In the genomic region with DNA sequence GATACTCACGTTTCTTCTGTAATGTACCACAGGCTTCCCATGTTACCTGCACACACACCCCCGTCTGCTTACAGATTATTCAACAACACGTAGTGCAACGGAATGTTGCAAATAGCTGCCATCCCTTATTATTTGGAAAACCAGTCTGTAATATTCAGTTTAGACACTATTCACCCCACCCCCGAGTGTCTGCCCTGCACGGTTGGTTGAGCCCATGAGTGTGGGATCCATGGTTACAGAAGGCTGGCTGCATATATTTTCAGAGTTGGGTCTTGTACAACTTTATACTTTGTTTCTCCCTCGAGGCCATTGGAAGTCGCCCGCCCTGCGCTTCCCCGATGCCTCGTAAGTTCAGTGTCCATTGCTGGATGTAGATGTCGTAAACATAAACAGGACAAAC, we compare ENCODE assay signal across 18 mouse cellular contexts. TPM values are rescaled to one million over a fixed set of nuclear protein-coding genes. Genes with fewer than 3 reads are reported as not detected.
A peak's percentile ranks its signal among the peaks of the same experiment; 100 is the strongest.
DNase-seq lines count a peak whose midpoint lies in the region; ATAC-seq and TF ChIP-seq lines count a peak whose summit lies in the region.
"Had no signal": no experiment of that assay in that cellular context is flagged by ENCODE, and none has a peak within 500 bp of the region (broad histone marks: within the 10 kb centered on the region; RNA-seq: fewer than 3 reads in every experiment).

No protein-coding gene starts in this region.

- peak overlapping the region; percentile 35; the same call in 1 of the 2 replicates for H3K4me2 ChIP-seq in heart, embryonic 14.5 days (ENCODE audit: low read length)
- no peak overlapping the region for H3K4me2 ChIP-seq in midbrain, embryonic 16.5 days (ENCODE audit: low read length)
- no peak overlapping the region for H3K4me2 ChIP-seq in midbrain, embryonic 15.5 days
- no peak overlapping the region; the same call in 1 of the 2 replicates for H3K4me2 ChIP-seq in forebrain, embryonic 15.5 days (replicated peaks)
- H3K4me2 ChIP-seq in myocyte (ENCODE audit: low read depth) = peak overlapping the region; percentile 53
- H3K4me2 ChIP-seq: liver, embryonic 11.5 days had no signal

- peaks cover 23 to 33% of the 10 kb centered on the region in 2 experiments; a peak in 3 of 4 replicates for H3K4me1 ChIP-seq in heart, embryonic 14.5 days (ENCODE audit: control insufficient read depth in 2 of 2, insufficient read depth in 2 of 2, low read length in 2 of 2)
- peaks cover 7% of the 10 kb centered on the region; the same call in 1 of the 2 replicates for H3K4me1 ChIP-seq in midbrain, embryonic 16.5 days (ENCODE audit: control insufficient read depth, insufficient read depth, low read length)
- peaks cover 16% of the 10 kb centered on the region for H3K4me1 ChIP-seq in midbrain, embryonic 15.5 days
- H3K4me1 ChIP-seq in forebrain, embryonic 15.5 days = peaks cover 47% of the 10 kb centered on the region

- TF ChIP-seq POLR2A in myocyte (IDR thresholded peaks at IDR 0.05; ENCODE audit: insufficient read length, low read depth) = no peak

- no peaks in the 10 kb centered on the region for H3K36me3 ChIP-seq in heart, embryonic 14.5 days (ENCODE audit: control insufficient read depth, insufficient read depth, low read length)
- H3K36me3 ChIP-seq in midbrain, embryonic 16.5 days (ENCODE audit: control insufficient read depth, insufficient read depth, low read length) = no peaks in the 10 kb centered on the region
- no peaks in the 10 kb centered on the region for H3K36me3 ChIP-seq in midbrain, embryonic 15.5 days (replicated peaks)
- H3K36me3 ChIP-seq in forebrain, embryonic 15.5 days = no peaks in the 10 kb centered on the region
- no peaks in the 10 kb centered on the region for H3K36me3 ChIP-seq in myocyte (ENCODE audit: control insufficient read depth, insufficient read depth)

- 84% methylated on average over 13 of the region's 13 CpGs for WGBS in heart, embryonic 14.5 days
- 57% methylated on average over 13 of the region's 13 CpGs for WGBS in midbrain, embryonic 16.5 days
- 56% methylated on average over 13 of the region's 13 CpGs for WGBS in midbrain, embryonic 15.5 days
- WGBS in forebrain, embryonic 15.5 days = 43% methylated on average over 13 of the region's 13 CpGs

- intact Hi-C loops in gastrocnemius, postnatal 36 days (cut with DNase I) = no loop called here

- ATAC-seq in heart, embryonic 14.5 days (ENCODE audit: insufficient number of reproducible peaks, insufficient read depth, low FRiP score, low read depth) = no peak
- no peak for ATAC-seq in midbrain, embryonic 16.5 days
- ATAC-seq in midbrain, embryonic 15.5 days (replicated peaks) = no peak
- ATAC-seq in forebrain, embryonic 15.5 days (replicated peaks) = 0 out of 2 replicates have a peak, but pooled peaks have one; percentile 36

- no peak for DNase-seq in heart, adult 18-20 months
- DNase-seq in thymus, postnatal 0 days (ENCODE audit: low spot score) = no peak
- no peak for DNase-seq in gastrocnemius, postnatal 36 days
- DNase-seq: adrenal gland, postnatal 36 days; B cell, adult 2 months; cerebellum, adult 2 months; gastrocnemius, postnatal 14 days; kidney, adult 8-10 months; lung, postnatal 14 days; thymus, postnatal 25 days had no signal

- H3K9ac ChIP-seq in heart, embryonic 14.5 days (ENCODE audit: low read length) = no peak overlapping the region
- H3K9ac ChIP-seq in midbrain, embryonic 16.5 days (ENCODE audit: low read depth, low read length) = no peak overlapping the region
- H3K9ac ChIP-seq in midbrain, embryonic 15.5 days = no peak overlapping the region
- H3K9ac ChIP-seq in forebrain, embryonic 15.5 days (replicated peaks) = no peak overlapping the region

- H3K4me3 ChIP-seq in heart, embryonic 14.5 days (ENCODE audit: control insufficient read depth in 1 of 2, insufficient read depth in 1 of 2, low read depth in 1 of 2, low read length in 2 of 2) = no peak overlapping the region
- H3K4me3 ChIP-seq in midbrain, embryonic 16.5 days (ENCODE audit: low read depth, low read length) = no peak overlapping the region
- no peak overlapping the region for H3K4me3 ChIP-seq in midbrain, embryonic 15.5 days
- H3K4me3 ChIP-seq in forebrain, embryonic 15.5 days = 0 out of 2 replicates have a peak overlapping the region, but pooled peaks have one; percentile 0
- no peak overlapping the region for H3K4me3 ChIP-seq in myocyte
- H3K4me3 ChIP-seq: erythroblast, embryonic 14.5 days had no signal

- peaks cover 7% of the 10 kb centered on the region for H3K79me2 ChIP-seq in myocyte (ENCODE audit: control insufficient read depth, insufficient read depth)

- H3K27me3 ChIP-seq in heart, embryonic 14.5 days (ENCODE audit: control insufficient read depth, insufficient read depth, low read length) = no peaks in the 10 kb centered on the region
- H3K27me3 ChIP-seq in midbrain, embryonic 16.5 days (ENCODE audit: control insufficient read depth, insufficient read depth, low read depth, low read length) = no peaks in the 10 kb centered on the region
- H3K27me3 ChIP-seq in midbrain, embryonic 15.5 days (replicated peaks) = no peaks in the 10 kb centered on the region
- no peaks in the 10 kb centered on the region for H3K27me3 ChIP-seq in forebrain, embryonic 15.5 days
- H3K27me3 ChIP-seq in myocyte (ENCODE audit: control insufficient read depth, insufficient read depth, insufficient read length) = no peaks in the 10 kb centered on the region

- H3K9me3 ChIP-seq in heart, embryonic 14.5 days (ENCODE audit: control insufficient read depth, low read length) = no peaks in the 10 kb centered on the region
- no peaks in the 10 kb centered on the region; the same call in 1 of the 2 replicates for H3K9me3 ChIP-seq in midbrain, embryonic 16.5 days (replicated peaks; ENCODE audit: control insufficient read depth, low read length, poor library complexity, severe bottlenecking)
- H3K9me3 ChIP-seq in midbrain, embryonic 15.5 days = no peaks in the 10 kb centered on the region
- no peaks in the 10 kb centered on the region for H3K9me3 ChIP-seq in forebrain, embryonic 15.5 days

- H3ac ChIP-seq in myocyte (ENCODE audit: control insufficient read depth, insufficient read length) = no peak overlapping the region

- peak overlapping the region; percentile 17 to 81; a peak in 2 of 4 replicates for H3K27ac ChIP-seq in heart, embryonic 14.5 days (replicated peaks in 1 of 2; ENCODE audit: control insufficient read depth in 1 of 2, insufficient read depth in 1 of 2, low read depth in 2 of 2, low read length in 2 of 2)
- peak overlapping the region; percentile 19; the same call in 1 of the 2 replicates for H3K27ac ChIP-seq in midbrain, embryonic 16.5 days (ENCODE audit: low read length)
- no peak overlapping the region for H3K27ac ChIP-seq in midbrain, embryonic 15.5 days
- H3K27ac ChIP-seq in forebrain, embryonic 15.5 days (replicated peaks) = peak overlapping the region; percentile 58

TF ChIP-seq in myocyte, 11 proteins besides CTCF, POLR2A, EP300 and RAD21:
- TF ChIP-seq TCF12 (IDR thresholded peaks at IDR 0.05; ENCODE audit: insufficient read depth, poor library complexity, severe bottlenecking) (no peak), USF1 (IDR thresholded peaks at IDR 0.05; ENCODE audit: low read depth) (no peak), REST (IDR thresholded peaks at IDR 0.05; ENCODE audit: insufficient read depth, insufficient read length) (no peak), POLR2AphosphoS2 (IDR thresholded peaks at IDR 0.05; ENCODE audit: insufficient read length, low read depth) (no peak), MYOG (IDR thresholded peaks at IDR 0.05; ENCODE audit: control insufficient read depth in 1 of 3, insufficient read depth in 1 of 3, insufficient read length in 2 of 3, low read depth in 2 of 3) (no peak), CEBPB (IDR thresholded peaks at IDR 0.05; ENCODE audit: insufficient read depth, poor library complexity, severe bottlenecking) (no peak), E2F4 (IDR thresholded peaks at IDR 0.05; ENCODE audit: insufficient read depth) (no peak), TCF3 (IDR thresholded peaks at IDR 0.05; ENCODE audit: insufficient read length, low read depth) (no peak)

RNA-seq across cellular contexts. Expression of a gene that starts 19.1 kb away (rescaled TPM):
- polyA plus RNA-seq in heart, embryonic 14.5 days (2014; fragmentation: Nextera tagmentation; extraction: Ambion mirVana) = 3.0 and 3.3 TPM in 2 replicates
- 1 to 10 TPM; 1.7 to 3.1 TPM for total RNA-seq in heart, adult 18-20 months (2021)
- 1.8 and 2.8 TPM in 2 replicates for polyA plus RNA-seq in midbrain, embryonic 16.5 days (2015; fragmentation: Nextera tagmentation; extraction: Ambion mirVana)
- 2.5 and 5.0 TPM in 2 replicates for polyA plus RNA-seq in midbrain, embryonic 15.5 days (2015; fragmentation: Nextera tagmentation; extraction: Ambion mirVana)
- 6.4 and 6.5 TPM in 2 replicates for polyA plus RNA-seq in forebrain, embryonic 15.5 days (2015; fragmentation: Nextera tagmentation; extraction: Ambion mirVana)
- polyA plus RNA-seq in myocyte (2012; fragmentation: generic; extraction: Trizol) = 4.5 TPM
- 0.35 and 0.62 TPM in 2 replicates for polyA plus RNA-seq in thymus, postnatal 0 days (2015; fragmentation: Nextera tagmentation; extraction: Ambion mirVana)
- total RNA-seq in gastrocnemius, postnatal 36 days (2021) = under 1 TPM in 1 of 2 experiments, not detected in 1; 0.30 TPM
- total RNA-seq: megakaryocyte-erythroid progenitor cell, adult 5-6 weeks had no signal

RNA-seq across cellular contexts. Expression of a gene that starts 35.4 kb away (rescaled TPM):
- polyA plus RNA-seq in heart, embryonic 14.5 days (2014; fragmentation: Nextera tagmentation; extraction: Ambion mirVana) = 7.2 and 7.6 TPM in 2 replicates
- total RNA-seq in heart, adult 18-20 months (2021) = 1 to 10 TPM; 5.5 to 7.3 TPM
- 7.2 and 7.5 TPM in 2 replicates for polyA plus RNA-seq in midbrain, embryonic 16.5 days (2015; fragmentation: Nextera tagmentation; extraction: Ambion mirVana)
- 9.8 and 10.4 TPM in 2 replicates for polyA plus RNA-seq in midbrain, embryonic 15.5 days (2015; fragmentation: Nextera tagmentation; extraction: Ambion mirVana)
- 10.0 and 11.8 TPM in 2 replicates for polyA plus RNA-seq in forebrain, embryonic 15.5 days (2015; fragmentation: Nextera tagmentation; extraction: Ambion mirVana)
- 4.5 TPM for polyA plus RNA-seq in myocyte (2012; fragmentation: generic; extraction: Trizol)
- 6.0 and 6.2 TPM in 2 replicates for polyA plus RNA-seq in thymus, postnatal 0 days (2015; fragmentation: Nextera tagmentation; extraction: Ambion mirVana)
- total RNA-seq in gastrocnemius, postnatal 36 days (2021) = 1 to 10 TPM; 3.9 to 5.0 TPM

Comparison
In these comparisons a context has a peak if more than half of its experiments do, and no peak if none do; other contexts are left out.
1. H3K4me2 ChIP-seq: peak in heart, embryonic 14.5 days (single experiment) and myocyte (single experiment); none in midbrain, embryonic 16.5 days (single experiment), midbrain, embryonic 15.5 days (single experiment) and forebrain, embryonic 15.5 days (single experiment).